Mouse (Mus musculus): Measurements from ENCODE around the gene Mtus2.

DNA sequence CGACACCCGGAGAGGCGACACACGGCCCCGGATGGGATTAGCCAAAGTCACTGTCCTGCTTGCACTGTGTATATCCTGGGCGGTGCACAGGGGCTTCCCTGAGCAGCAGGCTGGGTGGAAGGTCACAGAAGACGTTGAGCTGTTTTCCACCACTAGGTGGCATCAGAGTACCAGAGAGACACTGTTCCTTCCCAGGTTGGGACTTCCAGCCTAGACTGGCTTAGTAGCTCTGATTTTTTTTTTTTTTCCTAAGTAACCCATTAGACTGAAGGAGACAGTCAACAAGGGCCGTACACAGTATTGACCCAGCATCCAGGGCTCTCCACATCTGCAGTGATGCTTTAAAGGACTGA lies 375.5 kb downstream of the Mtus2 start:
- TF ChIP-seq POLR2A (IDR thresholded peaks at IDR 0.05; ENCODE audit: borderline replicate concordance, low read depth, low read length) (no peak), CTCF (IDR thresholded peaks at IDR 0.05; ENCODE audit: low read depth, low read length) (peak; percentile 51; the same call in 1 of the 2 replicates)

All from bone marrow macrophage, adult 2 months (primary cell).